11 mouse cellular contexts compared by ENCODE assay signal in the genomic region with DNA sequence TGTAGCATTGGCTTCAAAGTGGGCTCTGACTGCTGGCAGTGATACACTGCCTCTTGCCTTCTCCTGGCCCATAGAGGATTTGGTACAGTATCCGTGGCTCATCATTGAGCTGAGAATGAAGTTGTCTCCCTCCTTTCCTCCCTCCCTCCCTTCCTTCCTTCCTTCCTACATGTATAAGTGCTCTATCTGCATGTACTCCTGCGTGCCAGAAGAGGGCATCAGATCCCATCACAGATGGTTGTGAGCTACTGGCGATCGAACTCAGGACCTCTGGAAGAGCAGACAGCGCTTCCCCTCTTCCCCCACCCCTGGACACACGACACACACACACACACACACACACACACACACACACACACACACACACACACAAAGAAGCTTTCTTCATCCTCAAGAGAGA. TPM values are rescaled to one million over a fixed set of nuclear protein-coding genes. Genes with fewer than 3 reads are reported as not detected.
DNase-seq lines count a peak whose midpoint lies in the region; ATAC-seq and TF ChIP-seq lines count a peak whose summit lies in the region.
"Had no signal": no experiment of that assay in that cellular context is flagged by ENCODE, and none has a peak within 500 bp of the region (broad histone marks: within the 10 kb centered on the region; RNA-seq: fewer than 3 reads in every experiment).

No protein-coding gene starts in this region.

- no peak overlapping the region for H3K4me3 ChIP-seq in liver, embryonic 14.5 days (ENCODE audit: insufficient read depth in 1 of 2, low read depth in 2 of 2, low read length in 2 of 2)
- H3K4me3 ChIP-seq in ES-Bruce4 (ENCODE audit: low read depth, low read length): no peak overlapping the region
- H3K4me3 ChIP-seq in embryonic fibroblast, embryonic 13.5 days (ENCODE audit: insufficient read depth, low read length): no peak overlapping the region
- H3K4me3 ChIP-seq: lung, embryonic 15.5 days; stomach, embryonic 15.5 days had no signal

- no peaks in the 10 kb centered on the region for H3K9me3 ChIP-seq in liver, embryonic 14.5 days (ENCODE audit: control insufficient read depth, low read length)
- no peaks in the 10 kb centered on the region for H3K9me3 ChIP-seq in ES-Bruce4 (replicated peaks; ENCODE audit: control insufficient read depth, insufficient read depth, low read length, poor library complexity, severe bottlenecking)
- H3K9me3 ChIP-seq: lung, embryonic 15.5 days; stomach, embryonic 15.5 days had no signal

- H3K9ac ChIP-seq in liver, embryonic 14.5 days (replicated peaks): no peak overlapping the region
- H3K9ac ChIP-seq in ES-Bruce4 (ENCODE audit: low read depth, poor library complexity, severe bottlenecking): no peak overlapping the region
- H3K9ac ChIP-seq: lung, embryonic 15.5 days; stomach, embryonic 15.5 days had no signal

- no peaks in the 10 kb centered on the region for H3K4me1 ChIP-seq in liver, embryonic 14.5 days (replicated peaks; ENCODE audit: control insufficient read depth in 2 of 2, insufficient read depth in 2 of 2, low read length in 1 of 2)
- no peaks in the 10 kb centered on the region for H3K4me1 ChIP-seq in ES-Bruce4 (ENCODE audit: control insufficient read depth, insufficient read depth, low read length)
- H3K4me1 ChIP-seq in embryonic fibroblast, embryonic 13.5 days (ENCODE audit: control insufficient read depth, insufficient read depth, low read length): no peaks in the 10 kb centered on the region

- peak; percentile 80 for TF ChIP-seq CTCF in liver, embryonic 14.5 days (IDR thresholded peaks at IDR 0.05; ENCODE audit: low read depth)
- peak; percentile 52 for TF ChIP-seq CTCF in ES-Bruce4 (IDR thresholded peaks at IDR 0.05; ENCODE audit: low read depth, low read length)
- peak; percentile 55; the same call in 1 of the 2 replicates for TF ChIP-seq CTCF in embryonic fibroblast, embryonic 13.5 days (IDR thresholded peaks at IDR 0.05; ENCODE audit: borderline replicate concordance, insufficient read depth, low read length)

- no peaks in the 10 kb centered on the region for H3K27me3 ChIP-seq in liver, embryonic 14.5 days (ENCODE audit: control insufficient read depth, insufficient read depth, low read length)
- no peaks in the 10 kb centered on the region for H3K27me3 ChIP-seq in ES-Bruce4 (ENCODE audit: control insufficient read depth, insufficient read depth, low read length, poor library complexity, severe bottlenecking)
- H3K27me3 ChIP-seq: lung, embryonic 15.5 days; stomach, embryonic 15.5 days had no signal

- H3K4me2 ChIP-seq in liver, embryonic 14.5 days (ENCODE audit: low read depth): no peak overlapping the region
- H3K4me2 ChIP-seq: lung, embryonic 15.5 days; stomach, embryonic 15.5 days had no signal

- no peak for TF ChIP-seq EP300 in liver, embryonic 14.5 days (IDR thresholded peaks at IDR 0.05; ENCODE audit: low read depth)
- no peak for TF ChIP-seq EP300 in ES-Bruce4 (IDR thresholded peaks at IDR 0.05; ENCODE audit: insufficient read depth, low read depth, low read length)

- no peaks in the 10 kb centered on the region for H3K36me3 ChIP-seq in liver, embryonic 14.5 days (replicated peaks; ENCODE audit: control insufficient read depth, insufficient read depth, low read depth)
- no peaks in the 10 kb centered on the region for H3K36me3 ChIP-seq in ES-Bruce4 (ENCODE audit: control insufficient read depth, insufficient read depth, low read length, poor library complexity, severe bottlenecking)
- H3K36me3 ChIP-seq: lung, embryonic 15.5 days; stomach, embryonic 15.5 days had no signal

- TF ChIP-seq POLR2A in ES-Bruce4 (IDR thresholded peaks at IDR 0.05; ENCODE audit: insufficient read depth, low read length): no peak
- TF ChIP-seq POLR2A in embryonic fibroblast, embryonic 13.5 days (IDR thresholded peaks at IDR 0.05; ENCODE audit: low read depth, low read length): no peak

- ATAC-seq in liver, embryonic 14.5 days (ENCODE audit: insufficient read depth): no peak
- ATAC-seq in activated CD4-positive, CD25-positive, alpha-beta regulatory T cell, adult 4 months: no peak
- ATAC-seq in inflammation-experienced regulatory T-cells, adult 6 months: no peak

- DNase-seq in cerebellum, adult 11-12 months: peak; percentile 30
- no peak for DNase-seq in cerebellum, adult 9-11 months
- DNase-seq in liver, embryonic 14.5 days (ENCODE audit: low read depth in 3 of 3, low spot score in 3 of 3): no peak
- no peak for DNase-seq in liver

- WGBS in liver, embryonic 14.5 days (ENCODE audit: insufficient replicate concordance): 40% methylated on average over 6 of the region's 6 CpGs

- no peak overlapping the region for H3K27ac ChIP-seq in liver, embryonic 14.5 days
- H3K27ac ChIP-seq in ES-Bruce4 (ENCODE audit: insufficient read depth, low read length): no peak overlapping the region
- H3K27ac ChIP-seq in embryonic fibroblast, embryonic 13.5 days (ENCODE audit: insufficient read depth, low read length): no peak overlapping the region
- H3K27ac ChIP-seq: lung, embryonic 15.5 days; stomach, embryonic 15.5 days had no signal

RNA-seq across cellular contexts. Expression of gene Gm14214, which starts 56.7 kb away (rescaled TPM):
- polyA plus RNA-seq in liver, embryonic 14.5 days (2012; rRNA removed): not detected in 2 replicates
- not detected in 2 replicates for polyA plus RNA-seq in liver, embryonic 14.5 days (2014; fragmentation: Nextera tagmentation; extraction: Ambion mirVana)
- 1.2 and 1.4 TPM in 2 replicates for polyA plus RNA-seq in ES-Bruce4 (2011; ENCODE audit: insufficient read depth, insufficient read length, low read depth, missing spikeins)
- polyA plus RNA-seq in embryonic fibroblast, embryonic 13.5 days (2011; ENCODE audit: insufficient read length, low read depth, missing spikeins): not detected in 2 replicates
- 1 to 10 TPM in 1 of 2 experiments, not detected in 1; 1.4 TPM for polyA plus RNA-seq in activated CD4-positive, CD25-positive, alpha-beta regulatory T cell, adult 4 months (2017; shearing (Covaris generic))
- polyA plus RNA-seq in inflammation-experienced regulatory T-cells, adult 6 months (2017; shearing (Covaris generic)): not detected
- polyA plus RNA-seq: heart, embryonic 11.5 days; lung, embryonic 15.5 days; stomach, embryonic 15.5 days had no signal
